Mouse (Mus musculus) regulatory T cell (primary cell): ENCODE measurements at regions not wholly inside any gene's neighbourhood (a gene's known extent, or its start where the extent isn't known, plus 50 kb on each side); places are given as distances from the start of the nearest gene placed in this dataset.

Experiments used
- in situ Hi-C: fragments of 300-600 bp; cut with MboI, MseI; formaldehyde crosslinking; loops from one replicate; pipeline ENCODE4 v1.15.1; 2025; ENCODE audit warnings: high pct_unique_total_duplicates

GRCm38 (mm10) chr12:6211266-6211665 is 835.8 kb upstream of the Klhl29 start:
- in situ Hi-C loops, result no loop called here

GRCm38 (mm10) chr12:6189232-6189631 is 813.8 kb upstream of the Klhl29 start:
- in situ Hi-C loops, result no loop called here

- in situ Hi-C loops, result no loop called here
Observed at GRCm38 (mm10) chr12:6168795-6169194, 793.3 kb upstream of the Klhl29 start.

- in situ Hi-C loops, result no loop called here
Observed at GRCm38 (mm10) chr12:6154287-6154686, 778.8 kb upstream of the Klhl29 start.

GRCm38 (mm10) chr12:6151476-6151875 is 776.0 kb upstream of the Klhl29 start:
- in situ Hi-C loops, result no loop called here

- in situ Hi-C loops, result no loop called here
Observed at GRCm38 (mm10) chr12:6132451-6132850, 757.0 kb upstream of the Klhl29 start.

- in situ Hi-C loops, result no loop called here
Observed at GRCm38 (mm10) chr12:6119557-6119956, 744.1 kb upstream of the Klhl29 start.

GRCm38 (mm10) chr12:6115254-6115653 is 739.8 kb upstream of the Klhl29 start:
- in situ Hi-C loops, result no loop called here

GRCm38 (mm10) chr12:6097295-6097694 is 721.8 kb upstream of the Klhl29 start:
- in situ Hi-C loops, result no loop called here

- in situ Hi-C loops, result no loop called here
Observed at GRCm38 (mm10) chr12:6087627-6088350, 712.3 kb upstream of the Klhl29 start.

- in situ Hi-C loops, result no loop called here
Observed at GRCm38 (mm10) chr12:6087071-6087470, 711.6 kb upstream of the Klhl29 start.

GRCm38 (mm10) chr12:6046866-6047689 is 671.6 kb upstream of the Klhl29 start:
- in situ Hi-C loops, result no loop called here

- in situ Hi-C loops, result no loop called here
Observed at GRCm38 (mm10) chr12:6046110-6046509, 670.6 kb upstream of the Klhl29 start.

GRCm38 (mm10) chr12:6042326-6042725 is 666.8 kb upstream of the Klhl29 start:
- in situ Hi-C loops, result no loop called here

GRCm38 (mm10) chr12:6024111-6024510 is 648.6 kb upstream of the Klhl29 start:
- in situ Hi-C loops, result no loop called here

- in situ Hi-C loops, result no loop called here
Observed at GRCm38 (mm10) chr12:6022490-6022889, 647.0 kb upstream of the Klhl29 start.

GRCm38 (mm10) chr12:6000961-6001360 is 625.5 kb upstream of the Klhl29 start:
- in situ Hi-C loops, result no loop called here

GRCm38 (mm10) chr12:5997366-5997765 is 621.9 kb upstream of the Klhl29 start:
- in situ Hi-C loops, result no loop called here

- in situ Hi-C loops, result no loop called here
Observed at GRCm38 (mm10) chr12:5996672-5997071, 621.2 kb upstream of the Klhl29 start.

- in situ Hi-C loops, result no loop called here
Observed at GRCm38 (mm10) chr12:5983937-5984610, 608.6 kb upstream of the Klhl29 start.

- in situ Hi-C loops, result no loop called here
Observed at GRCm38 (mm10) chr12:5982096-5982495, 606.6 kb upstream of the Klhl29 start.

- in situ Hi-C loops, result no loop called here
Observed at GRCm38 (mm10) chr12:5975926-5976325, 600.4 kb upstream of the Klhl29 start.
